Mouse (Mus musculus) lung, postnatal 10 days (tissue): ENCODE measurements at regions not wholly inside any gene's neighbourhood (a gene's known extent, or its start where the extent isn't known, plus 50 kb on each side); places are given as distances from the start of the nearest gene placed in this dataset.
A peak's percentile ranks its signal among the peaks of the same experiment; 100 is the strongest.
"Not testable (repeated sequence)": the region's sequence is repeated elsewhere in the genome, so short reads cannot be mapped to it uniquely, and the experiment has no call there.

Source experiments
- DNase-seq: peaks from one replicate; pipeline ENCODE4 v3.0.0; 2021

- not testable (repeated sequence) for DNase-seq
These were observed 122.7 kb upstream of the Pfn2 start for GRCm38 (mm10) chr3:57970614-57971013.

DNA sequence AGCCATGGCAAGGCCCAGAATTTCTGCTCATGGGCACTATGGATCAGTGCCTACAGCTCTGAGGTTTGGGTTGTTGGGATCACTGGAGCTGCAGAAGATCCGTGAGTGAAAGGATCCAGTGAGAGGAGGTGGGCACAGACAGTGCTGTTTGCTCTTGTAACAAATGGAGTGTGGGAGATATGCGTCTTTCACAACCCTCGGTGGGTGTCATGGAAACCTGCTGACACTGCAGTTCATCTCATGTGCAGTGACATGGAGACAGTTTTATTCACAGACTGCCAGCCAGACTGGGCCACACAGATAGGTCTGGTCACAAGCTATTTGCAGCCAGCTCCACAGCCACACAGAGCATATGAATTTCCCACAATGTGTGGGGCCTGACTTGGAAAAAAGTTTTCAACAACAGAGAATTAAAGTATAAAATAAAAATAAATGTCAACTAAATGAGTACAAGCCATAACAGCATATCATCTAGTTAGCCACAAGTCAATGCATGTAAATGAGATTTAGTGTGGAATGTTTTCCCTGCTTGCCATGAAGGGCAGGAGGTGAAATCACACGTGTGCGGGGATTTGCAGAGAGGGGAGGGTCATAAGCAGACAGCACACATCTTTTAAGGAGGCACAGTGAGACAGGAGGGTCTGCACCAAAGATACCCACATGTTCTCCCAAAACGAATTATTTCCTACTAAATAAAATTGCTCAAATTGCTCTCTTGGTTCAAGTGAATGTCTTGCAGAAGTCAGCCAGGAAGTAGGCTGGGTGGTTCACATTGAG lies 124.8 kb upstream of the Pfn2 start:
- DNase-seq, result no peak

- DNase-seq, result no peak
These were observed 125.7 kb upstream of the Pfn2 start for GRCm38 (mm10) chr3:57973546-57973945.

DNA sequence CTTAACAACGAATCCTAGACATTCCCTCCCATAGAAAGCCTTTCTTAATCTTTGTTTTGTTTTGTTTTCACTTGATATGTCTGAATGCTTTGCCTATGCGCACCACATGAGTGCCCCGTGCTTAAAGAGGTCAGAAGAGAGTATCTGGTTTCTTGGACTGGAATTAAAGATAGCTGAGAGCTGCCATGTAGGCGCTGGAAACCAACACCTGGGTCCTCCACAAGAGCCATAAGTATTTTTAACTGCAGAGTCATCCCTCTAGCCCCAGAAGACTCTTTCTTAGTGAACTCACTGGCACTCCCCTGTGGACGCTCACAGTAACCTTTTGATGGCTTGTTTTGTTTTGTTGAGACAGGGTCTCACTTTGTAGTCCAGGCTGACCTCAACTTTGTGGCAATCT lies 127.5 kb upstream of the Pfn2 start:
- DNase-seq, result no peak

GRCm38 (mm10) chr3:57976640-57977229 lies 128.9 kb upstream of the Pfn2 start:
- DNase-seq, result no peak

- DNase-seq, result no peak
These were observed 140.3 kb upstream of the Pfn2 start for GRCm38 (mm10) chr3:57988175-57988574.

- DNase-seq, result no peak
These were observed 142.9 kb upstream of the Pfn2 start for GRCm38 (mm10) chr3:57990738-57991137.

GRCm38 (mm10) chr3:57998121-57999102 lies 150.5 kb upstream of the Pfn2 start:
- DNase-seq, result no peak

DNA sequence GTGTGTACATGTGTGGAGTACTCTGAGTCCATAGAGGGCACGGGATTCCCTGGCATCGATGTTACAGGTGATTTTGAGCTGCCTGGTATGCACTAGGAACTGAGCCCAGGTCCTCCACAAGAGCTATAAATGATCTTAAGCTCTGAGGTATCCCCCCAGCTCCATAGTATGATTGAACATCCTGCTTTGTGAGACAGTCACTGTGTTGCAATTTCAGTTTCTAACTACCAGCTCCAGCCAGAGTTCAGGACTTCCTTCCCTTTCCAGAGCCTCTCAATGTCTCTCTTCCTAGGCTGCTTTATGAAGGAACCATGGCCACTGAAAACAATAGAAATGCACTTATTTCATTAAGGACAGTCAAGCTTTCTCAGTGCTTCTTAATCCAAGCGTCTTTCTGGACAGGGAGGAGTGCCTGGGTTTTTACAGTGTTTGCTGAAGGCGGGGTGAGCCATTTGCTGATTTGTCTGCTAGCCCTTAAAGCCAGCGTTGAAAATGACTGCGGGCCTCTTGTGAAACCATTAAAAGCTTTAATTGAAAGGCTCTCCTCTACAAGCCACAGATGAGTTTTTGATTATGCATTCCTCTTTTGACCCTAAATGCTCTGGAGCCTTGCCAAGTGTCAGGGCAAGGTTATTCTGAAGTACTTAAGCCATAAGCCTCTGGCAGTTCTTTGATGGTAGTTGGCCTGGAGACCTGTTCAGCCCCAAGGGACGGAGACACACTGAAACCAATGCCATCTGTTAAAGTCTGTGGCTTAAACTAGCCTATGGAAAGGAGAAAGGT lies 155.1 kb upstream of the Pfn2 start:
- no peak for DNase-seq

DNA sequence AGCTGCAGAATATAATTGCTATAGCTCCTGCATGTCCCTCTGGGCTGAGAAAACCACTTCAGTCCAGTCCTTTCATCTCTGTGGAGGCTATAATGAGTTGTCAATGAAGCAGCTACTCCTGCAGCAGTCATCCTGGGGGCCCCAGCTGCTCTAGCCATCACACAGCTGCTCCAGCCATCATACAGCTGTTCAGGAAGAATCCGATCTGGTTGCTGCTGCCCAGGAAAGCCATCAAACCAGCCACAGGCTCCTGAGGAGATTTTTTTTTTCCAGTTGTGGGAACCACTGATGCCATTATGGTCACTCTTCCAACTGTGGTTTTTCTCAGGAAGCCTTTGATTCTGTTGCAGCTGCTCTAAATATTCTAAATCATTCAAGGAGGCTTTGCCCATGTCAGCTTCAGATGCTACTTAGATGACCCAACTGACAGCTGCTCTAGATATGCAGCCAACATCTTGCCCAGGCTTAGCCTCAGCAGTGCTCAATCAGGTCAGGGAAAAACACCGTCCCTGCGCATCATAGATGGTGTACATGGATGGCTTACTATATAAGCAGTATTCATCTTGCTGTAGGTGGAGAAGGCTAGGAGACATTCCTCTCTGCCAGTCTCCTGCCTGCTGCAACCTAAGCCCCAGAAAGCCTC lies 177.0 kb upstream of the Pfn2 start:
- no peak for DNase-seq

- no peak for DNase-seq
These were observed 201.7 kb upstream of the Pfn2 start for GRCm38 (mm10) chr3:58049618-58050017.

DNA sequence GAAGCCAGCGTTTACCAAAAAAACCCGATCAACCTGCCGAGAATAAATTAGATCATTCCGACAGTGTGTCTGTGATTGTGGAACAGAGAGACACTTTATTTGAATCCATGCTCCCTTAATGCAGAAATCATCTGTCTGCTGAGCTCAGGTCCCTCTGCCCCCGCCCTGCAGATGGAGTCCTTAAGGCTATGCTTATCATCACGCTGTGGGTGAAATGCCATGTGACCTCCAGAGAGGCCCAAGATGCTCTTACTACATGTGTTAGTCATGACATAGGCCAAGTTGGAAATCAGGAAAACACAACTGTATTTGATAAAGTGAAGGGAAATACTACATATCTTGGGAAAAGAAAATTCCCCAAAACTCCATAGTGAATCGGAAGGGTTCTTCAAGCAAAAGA lies 206.8 kb upstream of the Pfn2 start:
- DNase-seq, result no peak

DNA sequence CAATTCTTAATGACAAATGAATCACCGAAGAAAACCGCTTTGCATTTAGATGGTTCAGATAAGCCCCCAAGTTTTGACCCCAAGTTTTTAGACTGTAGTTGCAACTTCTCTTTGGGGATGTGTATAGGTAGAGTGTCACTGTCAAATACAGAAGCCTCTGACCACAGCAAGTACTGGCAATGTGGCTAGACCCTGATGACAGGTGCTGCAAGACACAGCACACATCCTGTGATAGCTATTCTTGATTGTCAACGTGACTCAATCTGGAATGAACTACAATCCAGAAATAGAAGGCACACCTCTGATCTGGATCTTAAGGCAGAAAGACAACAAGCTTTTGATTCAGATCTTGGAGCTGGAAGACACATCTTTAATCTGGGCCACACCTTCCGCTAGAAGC lies 207.3 kb upstream of the Pfn2 start:
- no peak for DNase-seq

DNA sequence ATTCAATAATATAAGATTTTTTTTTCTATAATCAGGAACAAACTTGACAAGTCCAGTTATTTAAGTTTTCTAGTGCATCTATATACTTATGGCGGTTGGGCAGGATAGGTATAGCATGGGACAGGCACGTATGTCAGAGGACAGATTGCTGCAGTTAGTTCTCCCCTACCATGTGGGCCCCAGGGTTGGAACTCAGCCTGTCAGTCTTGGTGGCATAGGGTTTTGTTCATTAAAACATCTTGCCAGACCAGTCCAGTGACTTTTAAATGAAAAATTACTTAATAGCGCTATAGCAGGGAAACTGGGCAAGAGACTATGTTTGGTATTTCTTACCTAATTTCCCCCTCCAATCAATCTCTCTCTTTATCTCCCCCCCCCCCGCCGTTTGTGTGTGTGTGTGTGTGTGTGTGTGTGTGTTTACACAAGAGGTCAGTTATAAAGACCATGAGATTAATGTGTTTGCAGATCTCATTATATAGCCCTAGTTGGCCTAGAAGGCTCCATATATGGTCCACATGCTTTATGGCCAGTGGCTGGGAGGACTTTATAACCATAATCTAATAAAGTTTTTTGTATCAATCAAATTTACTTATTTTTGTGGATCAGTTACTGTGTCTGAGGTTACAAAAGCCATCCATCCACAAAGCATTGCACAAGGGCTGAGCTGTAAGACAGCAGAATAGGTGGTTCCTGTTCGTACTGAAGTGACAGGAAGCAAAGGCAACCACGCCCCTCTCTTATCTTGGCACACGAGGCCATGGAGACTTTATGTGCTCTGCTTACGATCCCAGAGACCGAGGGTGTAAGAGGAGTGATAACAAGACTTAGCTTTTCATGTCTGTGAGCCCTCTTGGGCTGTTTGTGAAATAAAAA lies 208.5 kb upstream of the Pfn2 start:
- peak; percentile 19 for DNase-seq

DNA sequence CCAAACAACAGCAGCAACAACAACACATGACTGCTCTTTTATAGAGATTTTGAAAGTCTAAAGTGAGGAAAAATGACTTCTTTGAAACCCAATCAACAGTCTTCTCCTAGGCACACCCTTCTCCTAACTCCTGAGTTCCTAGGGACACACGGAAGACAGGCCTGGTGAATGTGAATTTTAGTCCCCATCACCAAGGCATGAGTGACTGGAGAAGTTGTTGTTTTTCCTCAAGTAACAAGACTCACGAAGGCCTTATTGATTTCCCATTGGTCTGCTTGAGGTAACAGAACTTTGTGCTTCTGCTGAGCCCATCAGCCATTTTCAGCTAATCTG lies 209.2 kb upstream of the Pfn2 start:
- DNase-seq, result no peak

- DNase-seq, result no peak
These were observed 210.3 kb upstream of the Pfn2 start for GRCm38 (mm10) chr3:58058134-58058533.

DNA sequence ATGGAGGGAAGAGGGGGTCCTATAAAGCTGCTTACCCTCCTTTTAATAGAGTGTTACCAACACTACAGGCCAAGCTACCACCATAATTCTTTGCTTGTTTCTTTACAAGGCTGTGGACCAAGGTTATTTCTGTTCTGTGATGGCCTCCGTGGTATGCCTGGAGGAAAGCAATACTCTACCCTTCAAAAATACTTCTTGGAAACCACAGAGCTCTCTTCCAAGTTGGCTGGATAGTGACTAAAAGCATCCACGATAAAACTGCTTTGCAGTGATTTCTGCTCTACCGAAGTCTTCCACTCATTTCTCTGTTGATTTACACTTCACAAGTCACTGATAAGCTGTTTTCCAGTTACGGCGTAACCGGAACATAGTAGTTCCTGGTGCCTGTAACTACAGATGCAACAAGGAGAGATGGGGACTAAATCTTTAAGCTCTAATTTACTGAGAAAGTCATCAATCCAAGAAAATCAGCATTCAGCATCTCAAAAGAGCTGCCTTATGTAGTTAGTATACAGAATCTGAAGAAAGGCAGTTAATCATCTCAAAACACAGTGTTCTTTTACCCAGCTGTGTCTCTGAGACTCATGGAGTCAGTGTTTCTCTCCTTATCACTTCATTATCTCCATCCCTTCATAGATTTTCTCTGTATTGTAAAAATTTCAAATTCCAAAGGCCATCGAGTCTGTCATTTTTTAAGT lies 216.1 kb upstream of the Pfn2 start:
- no peak for DNase-seq

DNA sequence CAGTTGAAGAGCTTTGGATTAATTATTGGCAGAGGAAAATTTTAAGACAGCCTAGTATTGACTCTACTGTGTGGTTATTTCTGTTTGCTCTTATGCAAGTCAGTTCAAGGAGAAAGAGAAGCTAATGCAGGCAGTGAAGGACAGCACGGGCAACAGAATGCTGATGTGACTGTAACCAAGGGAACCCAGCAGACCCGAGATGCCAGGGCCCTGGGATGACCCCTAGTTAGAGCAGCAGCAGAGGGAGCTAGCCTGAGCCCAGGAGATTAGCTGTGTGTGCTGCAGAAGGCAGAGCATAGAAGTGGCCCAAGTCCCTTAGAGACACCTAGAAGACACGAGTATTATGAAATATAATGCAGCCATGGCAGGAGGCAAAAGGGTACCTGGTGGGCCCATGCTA lies 223.7 kb upstream of the Pfn2 start:
- no peak for DNase-seq

- DNase-seq, result no peak
These were observed 224.5 kb upstream of the Pfn2 start for GRCm38 (mm10) chr3:58072230-58072839.
